Mouse (Mus musculus) midbrain, embryonic 16.5 days (tissue): ENCODE data around the gene Smco1. TPM values are rescaled to one million over a fixed set of nuclear protein-coding genes. Genes with fewer than 3 reads are reported as not detected.
"Not testable (repeated sequence)": the region's sequence is repeated elsewhere in the genome, so short reads cannot be mapped to it uniquely, and the experiment has no call there.

Experiments
- ATAC-seq: fragments of 200-750 bp; cut with Nextera tagmentation; 2 replicates; pipeline ENCODE4 v1.8.0; 2017; ENCODE audit warnings: moderate TSS enrichment
- H3K27ac ChIP-seq: fragments of 300-500 bp; sonication (generic); 2 replicates; pipeline ENCODE4 v1.5.1; 2014; ENCODE audit warnings: mild to moderate bottlenecking, low read length, mixed read lengths
- H3K27me3 ChIP-seq: fragments of 300-500 bp; sonication (generic); 2 replicates; pipeline ENCODE4 v1.6.1; 2014; ENCODE audit warnings: low read depth, low read length, mixed read lengths; ENCODE audit not compliant: control insufficient read depth, insufficient read depth
- H3K36me3 ChIP-seq: fragments of 300-500 bp; sonication (generic); 2 replicates; pipeline ENCODE4 v1.6.1; 2014; ENCODE audit warnings: mild to moderate bottlenecking, low read length, moderate library complexity, mixed read lengths; ENCODE audit not compliant: control insufficient read depth, insufficient read depth
- H3K4me1 ChIP-seq: fragments of 300-500 bp; sonication (generic); 2 replicates; pipeline ENCODE4 v1.6.1; 2014; ENCODE audit warnings: mild to moderate bottlenecking, low read length, mixed read lengths; ENCODE audit not compliant: control insufficient read depth, insufficient read depth
- H3K4me2 ChIP-seq: fragments of 300-500 bp; sonication (generic); 2 replicates; pipeline ENCODE4 v1.6.1; 2014; ENCODE audit warnings: mild to moderate bottlenecking, low read length, mixed read lengths
- H3K4me3 ChIP-seq: fragments of 300-500 bp; sonication (generic); 2 replicates; pipeline ENCODE4 v1.5.1; 2014; ENCODE audit warnings: low read depth, mild to moderate bottlenecking, low read length, moderate library complexity, mixed read lengths
- H3K9ac ChIP-seq: fragments of 300-500 bp; sonication (generic); 2 replicates; pipeline ENCODE4 v1.6.1; 2014; ENCODE audit warnings: low read depth, low read length, mixed read lengths
- H3K9me3 ChIP-seq: fragments of 300-500 bp; sonication (generic); replicated peaks from 2 replicates; pipeline ENCODE4 v1.6.1; 2014; ENCODE audit warnings: mild to moderate bottlenecking, low read length, mixed read lengths; ENCODE audit not compliant: control insufficient read depth, poor library complexity, severe bottlenecking
- WGBS: fragments of 180-500 bp; shearing (Covaris S2); extraction: QIAGEN DNeasy Blood & Tissue Kit; methylation state at CpG from one replicate; pipeline ENCODE4 v1.1.7; 2014; 5-methylcytosine and 5-hydroxymethylcytosine counted together
- polyA plus RNA-seq: library from polyadenylated mRNA; unstranded; fragments of >200 nt; fragmentation: Nextera tagmentation; extraction: Ambion mirVana; gene quantifications from 2 replicates; pipeline ENCODE4 v1.2.1, GENCODE M21; 2015

Gene Smco1
- polyA plus RNA-seq, 1 experiment from 2014 or later, result not detected

DNA sequence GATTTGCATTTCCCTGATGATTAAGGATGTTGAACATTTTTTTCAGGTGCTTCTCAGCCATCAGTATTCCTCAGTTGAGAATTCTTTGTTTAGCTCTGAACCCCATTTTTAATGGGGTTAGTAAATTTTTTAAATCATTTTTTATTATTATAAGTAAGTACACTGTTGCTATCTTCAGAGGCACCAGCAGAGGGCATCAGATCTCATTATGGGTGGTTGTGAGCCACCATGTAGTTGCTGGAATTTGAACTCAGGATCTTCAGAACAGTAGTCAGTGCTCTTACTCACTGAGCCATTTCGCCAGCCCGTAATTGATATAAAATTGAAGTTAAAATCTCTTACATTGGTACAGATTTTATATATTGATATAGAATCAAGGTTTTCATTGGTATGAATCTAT lies 7.0 kb upstream of the Smco1 start:
- H3K27ac ChIP-seq, H3K27me3 ChIP-seq, H3K4me2 ChIP-seq, ATAC-seq, H3K36me3 ChIP-seq, H3K9ac ChIP-seq, H3K4me1 ChIP-seq, H3K4me3 ChIP-seq, H3K9me3 ChIP-seq: not testable (repeated sequence)
- 93% methylated on average over 2 of the region's 2 CpGs for WGBS

DNA sequence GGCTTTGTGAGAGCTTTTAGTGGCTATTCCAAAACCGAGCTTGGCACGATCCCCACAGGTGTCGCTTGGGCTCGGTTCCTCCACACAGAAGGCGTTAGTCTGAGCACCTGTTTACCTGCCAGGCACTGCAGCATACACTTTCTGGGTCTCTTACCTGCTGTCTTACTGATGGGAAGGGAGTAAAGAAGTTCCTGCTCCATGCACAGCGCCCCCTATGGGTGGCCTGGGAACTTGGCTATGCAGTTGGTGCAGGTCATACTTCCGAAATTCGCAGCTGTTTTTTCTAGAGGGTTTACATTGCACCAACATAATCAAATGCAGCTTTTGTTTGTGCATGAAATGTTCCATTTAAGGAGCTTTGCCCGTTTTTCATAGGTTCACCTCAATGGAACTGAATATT lies 2.1 kb downstream of the Smco1 start:
- peaks cover 6% of the 10 kb centered on the region for H3K4me1 ChIP-seq
- no peaks in the 10 kb centered on the region for H3K27me3 ChIP-seq
- no peak overlapping the region for H3K9ac ChIP-seq
- 61% methylated on average over 9 of the region's 9 CpGs for WGBS
- H3K9me3 ChIP-seq, result no peaks in the 10 kb centered on the region
- H3K27ac ChIP-seq, result no peak overlapping the region
- no peaks in the 10 kb centered on the region for H3K36me3 ChIP-seq
- ATAC-seq, result no peak
- no peak overlapping the region for H3K4me3 ChIP-seq
- H3K4me2 ChIP-seq, result no peak overlapping the region

DNA sequence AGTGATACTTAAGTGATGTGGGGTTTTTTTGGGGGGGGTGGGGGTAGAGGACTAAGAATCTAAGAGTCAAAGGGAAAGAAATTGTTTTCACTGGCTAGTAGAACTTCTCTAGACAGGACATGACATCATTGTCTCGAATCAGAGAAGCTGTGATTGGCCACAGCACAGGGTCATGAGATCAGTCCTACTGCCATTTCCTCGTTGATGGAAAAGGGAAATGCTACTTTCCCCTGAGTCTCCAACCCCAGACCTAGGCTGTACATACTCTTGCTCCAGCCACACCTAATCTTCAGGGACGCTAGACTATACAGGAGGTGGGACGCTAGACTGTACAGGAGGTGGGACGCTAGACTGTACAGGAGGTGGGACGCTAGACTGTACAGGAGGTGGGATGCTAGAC lies 3.8 kb downstream of the Smco1 start:
- Histone ChIP-seq H3K36me3 (no peaks in the 10 kb centered on the region), H3K4me2 (no peak overlapping the region), H3K27ac (no peak overlapping the region), H3K27me3 (no peaks in the 10 kb centered on the region), H3K4me3 (no peak overlapping the region), H3K9ac (no peak overlapping the region), H3K9me3 (no peaks in the 10 kb centered on the region), H3K4me1 (peaks cover 21% of the 10 kb centered on the region)
- 92% methylated on average over 6 of the region's 6 CpGs for WGBS
- no peak for ATAC-seq

- peaks cover 28% of the 10 kb centered on the region for H3K4me1 ChIP-seq
- ATAC-seq, result no peak
- no peak overlapping the region for H3K4me3 ChIP-seq
- 63% methylated on average over 1 of the region's 1 CpGs for WGBS
- no peak overlapping the region for H3K9ac ChIP-seq
- no peaks in the 10 kb centered on the region for H3K27me3 ChIP-seq
- H3K4me2 ChIP-seq, result no peak overlapping the region
- H3K9me3 ChIP-seq, result no peaks in the 10 kb centered on the region
- no peaks in the 10 kb centered on the region for H3K36me3 ChIP-seq
- H3K27ac ChIP-seq, result no peak overlapping the region
Measured at GRCm38 (mm10) chr16:32275830-32276229, 4.6 kb downstream of the Smco1 start.

GRCm38 (mm10) chr16:32277308-32278256 lies 6.3 kb downstream of the Smco1 start, which contains the start of gene Rnf168:
Gene Rnf168, plus strand, starts transcription at chr16:32277459.
- under 1% methylated on average over 74 of the region's 75 CpGs for WGBS
- H3K9me3 ChIP-seq, result no peaks in the 10 kb centered on the region
- H3K9ac ChIP-seq, result peak within 1 kb of the TSS; percentile 94
- H3K4me2 ChIP-seq, result peak within 1 kb of the TSS; percentile 86
- H3K27ac ChIP-seq, result peak within 1 kb of the TSS; percentile 95
- no peaks in the 10 kb centered on the region for H3K36me3 ChIP-seq
- peak within 1 kb of the TSS; percentile 89 for H3K4me3 ChIP-seq
- H3K27me3 ChIP-seq, result no peaks in the 10 kb centered on the region
- ATAC-seq, result peak; percentile 95
- peaks cover 40% of the 10 kb centered on the region for H3K4me1 ChIP-seq

DNA sequence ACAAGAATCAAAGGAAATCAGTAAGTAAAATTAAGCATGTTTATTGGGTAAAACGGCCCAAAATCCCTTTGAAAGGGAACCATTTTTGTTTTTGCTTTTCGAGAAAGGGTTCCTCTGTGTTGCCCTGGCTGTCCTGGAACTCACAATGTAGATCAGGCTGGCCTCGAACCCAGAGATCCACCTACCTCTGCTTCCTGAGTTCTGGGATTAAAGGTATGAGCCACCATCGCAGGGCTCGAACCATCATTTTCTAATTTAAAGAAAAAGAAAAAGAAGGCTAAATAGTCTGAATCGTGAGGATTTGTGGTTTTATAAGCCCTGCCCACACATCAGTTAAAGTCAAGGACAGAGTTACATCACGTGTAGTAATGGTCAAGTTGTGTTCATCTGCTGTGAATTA lies 7.1 kb downstream of the Smco1 start:
- Histone ChIP-seq H3K9ac (peak overlapping the region; percentile 94), H3K27me3 (no peaks in the 10 kb centered on the region), H3K36me3 (peaks cover 3% of the 10 kb centered on the region; the same call in 1 of the 2 replicates), H3K4me1 (peaks cover 40% of the 10 kb centered on the region), H3K9me3 (no peaks in the 10 kb centered on the region), H3K4me2 (peak overlapping the region; percentile 86), H3K4me3 (peak overlapping the region; percentile 89), H3K27ac (peak overlapping the region; percentile 95)
- 57% methylated on average over 7 of the region's 7 CpGs for WGBS
- ATAC-seq, result no peak

GRCm38 (mm10) chr16:32280211-32280610 lies 8.9 kb downstream of the Smco1 start:
- Histone ChIP-seq H3K36me3 (peaks cover 20% of the 10 kb centered on the region), H3K27me3 (no peaks in the 10 kb centered on the region), H3K9me3 (no peaks in the 10 kb centered on the region), H3K9ac (no peak overlapping the region), H3K4me1 (peaks cover 40% of the 10 kb centered on the region), H3K27ac (no peak overlapping the region), H3K4me3 (no peak overlapping the region; the same call in 1 of the 2 replicates), H3K4me2 (peak overlapping the region; percentile 48)
- no peak for ATAC-seq
- WGBS, result 91% methylated on average over 8 of the region's 8 CpGs

- no peak for ATAC-seq
- Histone ChIP-seq H3K9me3 (no peaks in the 10 kb centered on the region), H3K36me3 (peaks cover 25% of the 10 kb centered on the region), H3K4me1 (peaks cover 34% of the 10 kb centered on the region), H3K27me3 (no peaks in the 10 kb centered on the region), H3K27ac (no peak overlapping the region), H3K4me2 (no peak overlapping the region), H3K4me3 (no peak overlapping the region), H3K9ac (no peak overlapping the region)
Measured at GRCm38 (mm10) chr16:32282608-32283007, 11.3 kb downstream of the Smco1 start.

DNA sequence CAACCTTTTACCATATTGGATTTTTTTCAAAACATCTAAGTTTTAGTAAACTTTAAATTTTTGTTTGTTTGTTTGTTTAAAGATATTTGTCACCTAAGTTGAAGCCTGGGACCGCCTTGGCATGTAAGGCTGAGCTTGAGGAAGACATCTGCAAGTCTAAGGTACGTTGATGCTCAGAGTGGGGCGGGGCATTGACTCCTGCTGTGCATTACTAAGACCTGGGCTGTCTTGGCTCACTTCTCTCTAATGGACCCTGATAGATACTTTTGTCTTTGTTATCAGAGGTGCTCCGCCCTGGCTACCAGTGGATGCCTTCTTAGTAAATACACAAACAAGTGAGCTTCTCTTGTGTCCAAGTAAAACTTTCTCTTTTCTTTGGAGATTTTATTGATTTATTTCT lies 20.6 kb downstream of the Smco1 start:
- Histone ChIP-seq H3K4me2 (no peak overlapping the region), H3K4me1 (no peaks in the 10 kb centered on the region), H3K27ac (no peak overlapping the region), H3K9me3 (no peaks in the 10 kb centered on the region), H3K36me3 (peaks cover 20% of the 10 kb centered on the region), H3K4me3 (no peak overlapping the region), H3K9ac (no peak overlapping the region), H3K27me3 (no peaks in the 10 kb centered on the region)
- WGBS, result 98% methylated on average over 4 of the region's 4 CpGs
- ATAC-seq, result no peak
